ENCODE assay signal across 19 mouse cellular contexts in genomic region chr7:44688890-44689289, GRCm38 (mm10). TPM values are rescaled to one million over a fixed set of nuclear protein-coding genes. Genes with fewer than 3 reads are reported as not detected.
DNase-seq lines count a peak whose midpoint lies in the region; ATAC-seq and TF ChIP-seq lines count a peak whose summit lies in the region.
"Had no signal": no experiment of that assay in that cellular context is flagged by ENCODE, and none has a peak within 500 bp of the region (broad histone marks: within the 10 kb centered on the region; RNA-seq: fewer than 3 reads in every experiment).

No protein-coding gene starts in this region.

- no peak overlapping the region for H3K4me3 ChIP-seq in intestine, postnatal 0 days (ENCODE audit: low read depth, low read length)
- H3K4me3 ChIP-seq in intestine, embryonic 16.5 days (ENCODE audit: low read length) = no peak overlapping the region
- H3K4me3 ChIP-seq in lung, embryonic 14.5 days (ENCODE audit: low read depth, low read length) = no peak overlapping the region
- H3K4me3 ChIP-seq: forebrain, embryonic 13.5 days; limb, embryonic 15.5 days had no signal

- peak; percentile 60 for TF ChIP-seq CTCF in intestine, postnatal 0 days (IDR thresholded peaks at IDR 0.05; ENCODE audit: low read depth)
- peak; percentile 52 for TF ChIP-seq CTCF in lung, embryonic 14.5 days (IDR thresholded peaks at IDR 0.05; ENCODE audit: low read depth)

- H3K4me2 ChIP-seq in intestine, postnatal 0 days (replicated peaks; ENCODE audit: low read depth) = no peak overlapping the region
- H3K4me2 ChIP-seq in intestine, embryonic 16.5 days (ENCODE audit: low read depth, low read length) = no peak overlapping the region
- H3K4me2 ChIP-seq in lung, embryonic 14.5 days = no peak overlapping the region
- H3K4me2 ChIP-seq: forebrain, embryonic 13.5 days; limb, embryonic 15.5 days had no signal

- ATAC-seq in intestine, postnatal 0 days = no peak
- ATAC-seq in intestine, embryonic 16.5 days = no peak
- no peak for ATAC-seq in lung, embryonic 14.5 days (ENCODE audit: insufficient read depth)
- ATAC-seq: CD4-positive, CD25-positive, alpha-beta regulatory T cell, adult 4 months; forebrain, embryonic 13.5 days; hindbrain, embryonic 16.5 days; Patski had no signal

- no peaks in the 10 kb centered on the region for H3K27me3 ChIP-seq in intestine, postnatal 0 days (replicated peaks; ENCODE audit: control insufficient read depth, insufficient read depth, low read length)
- H3K27me3 ChIP-seq in intestine, embryonic 16.5 days (replicated peaks; ENCODE audit: control insufficient read depth, insufficient read depth, low read length) = no peaks in the 10 kb centered on the region
- no peaks in the 10 kb centered on the region for H3K27me3 ChIP-seq in lung, embryonic 14.5 days (ENCODE audit: insufficient read depth, low read length)
- H3K27me3 ChIP-seq in splenic B cell, adult 2 months (ENCODE audit: control insufficient read depth, insufficient read depth, low read length, poor library complexity, severe bottlenecking) = no peaks in the 10 kb centered on the region
- H3K27me3 ChIP-seq: forebrain, embryonic 13.5 days; limb, embryonic 15.5 days; Patski had no signal

- H3K4me1 ChIP-seq in intestine, postnatal 0 days (replicated peaks; ENCODE audit: control insufficient read depth, insufficient read depth, low read length) = peaks cover 3% of the 10 kb centered on the region; the same call in 1 of the 2 replicates
- H3K4me1 ChIP-seq in intestine, embryonic 16.5 days (ENCODE audit: control insufficient read depth, insufficient read depth, low read length) = peaks cover 15% of the 10 kb centered on the region
- no peaks in the 10 kb centered on the region for H3K4me1 ChIP-seq in lung, embryonic 14.5 days (ENCODE audit: insufficient read depth)

- H3K27ac ChIP-seq in intestine, postnatal 0 days (ENCODE audit: low read depth, low read length) = no peak overlapping the region
- no peak overlapping the region for H3K27ac ChIP-seq in intestine, embryonic 16.5 days (ENCODE audit: low read length)
- no peak overlapping the region for H3K27ac ChIP-seq in lung, embryonic 14.5 days (ENCODE audit: low read depth)
- H3K27ac ChIP-seq: forebrain, embryonic 13.5 days; limb, embryonic 15.5 days; macrophage had no signal

- no peak for DNase-seq in lung, embryonic 14.5 days
- DNase-seq in lung, postnatal 25 days (ENCODE audit: low spot score) = no peak
- DNase-seq in NIH3T3 (ENCODE audit: low read depth) = peak; percentile 9
- DNase-seq in splenic B cell, adult 2 months (ENCODE audit: low read depth, low spot score) = peak; percentile 8
- no peak for DNase-seq in spleen, postnatal 14 days (ENCODE audit: low spot score in 2 of 2)
- DNase-seq: heart, adult 11 months; midbrain, embryonic 14.5 days; right cerebral cortex, postnatal 14 days had no signal

- WGBS in intestine, postnatal 0 days = 66% methylated on average over 3 of the region's 3 CpGs
- WGBS in intestine, embryonic 16.5 days = 70% methylated on average over 3 of the region's 3 CpGs
- 62% methylated on average over 3 of the region's 3 CpGs for WGBS in lung, embryonic 14.5 days

- no peaks in the 10 kb centered on the region for H3K9me3 ChIP-seq in intestine, postnatal 0 days (ENCODE audit: control insufficient read depth)
- no peaks in the 10 kb centered on the region for H3K9me3 ChIP-seq in intestine, embryonic 16.5 days (ENCODE audit: control insufficient read depth, low read length)
- no peaks in the 10 kb centered on the region for H3K9me3 ChIP-seq in lung, embryonic 14.5 days (ENCODE audit: low read depth, low read length)
- H3K9me3 ChIP-seq: forebrain, embryonic 13.5 days; limb, embryonic 15.5 days had no signal

- H3K36me3 ChIP-seq in intestine, postnatal 0 days (ENCODE audit: control insufficient read depth, insufficient read depth) = no peaks in the 10 kb centered on the region
- no peaks in the 10 kb centered on the region for H3K36me3 ChIP-seq in intestine, embryonic 16.5 days (ENCODE audit: control insufficient read depth, insufficient read depth, low read length)
- no peaks in the 10 kb centered on the region for H3K36me3 ChIP-seq in lung, embryonic 14.5 days (ENCODE audit: insufficient read depth)
- no peaks in the 10 kb centered on the region for H3K36me3 ChIP-seq in splenic B cell, adult 2 months (ENCODE audit: control insufficient read depth, insufficient read depth, low read length, poor library complexity, severe bottlenecking)
- H3K36me3 ChIP-seq: limb, embryonic 15.5 days had no signal

- no peak overlapping the region for H3K9ac ChIP-seq in intestine, postnatal 0 days (ENCODE audit: low read depth, low read length)
- H3K9ac ChIP-seq in intestine, embryonic 16.5 days (ENCODE audit: low read depth, low read length) = no peak overlapping the region
- no peak overlapping the region for H3K9ac ChIP-seq in lung, embryonic 14.5 days
- H3K9ac ChIP-seq: forebrain, embryonic 13.5 days; limb, embryonic 15.5 days had no signal

RNA-seq across cellular contexts. Expression of gene Myh14, which starts 18.2 kb away (rescaled TPM):
- polyA plus RNA-seq in intestine, postnatal 0 days (2015; fragmentation: Nextera tagmentation; extraction: Ambion mirVana) = 114 and 141 TPM in 2 replicates
- 70.3 and 81.3 TPM in 2 replicates for polyA plus RNA-seq in intestine, embryonic 16.5 days (2015; fragmentation: Nextera tagmentation; extraction: Ambion mirVana)
- polyA plus RNA-seq in lung, embryonic 14.5 days (2014; fragmentation: Nextera tagmentation; extraction: Ambion mirVana) = 33.6 and 37.3 TPM in 2 replicates
- polyA plus RNA-seq: CD4-positive, CD25-positive, alpha-beta regulatory T cell, adult 4 months; macrophage had no signal

RNA-seq across cellular contexts. Expression of gene Izumo2, which starts 19.7 kb away (rescaled TPM):
- polyA plus RNA-seq in intestine, postnatal 0 days (2015; fragmentation: Nextera tagmentation; extraction: Ambion mirVana) = not detected in 2 replicates
- polyA plus RNA-seq in intestine, embryonic 16.5 days (2015; fragmentation: Nextera tagmentation; extraction: Ambion mirVana) = not detected in 2 replicates
- not detected in 2 replicates for polyA plus RNA-seq in lung, embryonic 14.5 days (2014; fragmentation: Nextera tagmentation; extraction: Ambion mirVana)
- polyA plus RNA-seq: CD4-positive, CD25-positive, alpha-beta regulatory T cell, adult 4 months; embryonic facial prominence, embryonic 14.5 days; forebrain, embryonic 13.5 days; heart, embryonic 16.5 days; hindbrain, embryonic 16.5 days; kidney, embryonic 14.5 days; limb, embryonic 15.5 days; macrophage; midbrain, embryonic 14.5 days; Patski had no signal

RNA-seq across cellular contexts. Expression of gene Vrk3, which starts 59.3 kb away (rescaled TPM):
- 35.1 and 37.0 TPM in 2 replicates for polyA plus RNA-seq in intestine, postnatal 0 days (2015; fragmentation: Nextera tagmentation; extraction: Ambion mirVana)
- polyA plus RNA-seq in intestine, embryonic 16.5 days (2015; fragmentation: Nextera tagmentation; extraction: Ambion mirVana) = 47.3 and 48.5 TPM in 2 replicates
- 34.7 and 36.3 TPM in 2 replicates for polyA plus RNA-seq in lung, embryonic 14.5 days (2014; fragmentation: Nextera tagmentation; extraction: Ambion mirVana)

Comparison
In these comparisons a context has a peak if more than half of its experiments do, and no peak if none do; other contexts are left out.
1. DNase-seq: peak in NIH3T3 (single experiment) and splenic B cell, adult 2 months (single experiment); none in lung, embryonic 14.5 days (single experiment), lung, postnatal 25 days (single experiment) and spleen, postnatal 14 days (0 of 2).